Mouse (Mus musculus): ENCODE measurements at regions not wholly inside any gene's neighbourhood (a gene's known extent, or its start where the extent isn't known, plus 50 kb on each side); places are given as distances from the start of the nearest gene placed in this dataset.

GRCm38 (mm10) chr13:31191344-31192139 is 217.5 kb downstream of the Gm5447 start:
- no peak for TF ChIP-seq CTCF (IDR thresholded peaks at IDR 0.05; ENCODE audit: low read depth)
- TF ChIP-seq EP300 (IDR thresholded peaks at IDR 0.05; ENCODE audit: low read depth) = no peak
